Comparison of ENCODE assay signal across 25 mouse cellular contexts in genomic region chr11:4471251-4471650, GRCm38 (mm10). TPM values are rescaled to one million over a fixed set of nuclear protein-coding genes. Genes with fewer than 3 reads are reported as not detected.
"Had no signal": no experiment of that assay in that cellular context is flagged by ENCODE, and none has a peak within 500 bp of the region (broad histone marks: within the 10 kb centered on the region; RNA-seq: fewer than 3 reads in every experiment).

No protein-coding gene starts in this region.

- H3K4me2 ChIP-seq: limb, embryonic 13.5 days; liver, embryonic 12.5 days; liver, embryonic 15.5 days; lung, embryonic 15.5 days; midbrain, embryonic 11.5 days; neural tube, embryonic 13.5 days had no signal

- H3K4me3 ChIP-seq: layer of hippocampus, adult 2 months; limb, embryonic 10.5 days; limb, embryonic 13.5 days; liver, embryonic 12.5 days; liver, embryonic 15.5 days; lung, embryonic 15.5 days; neural tube, embryonic 13.5 days had no signal

- ATAC-seq: inflammation-experienced regulatory T-cells, adult 6 months; intestine, embryonic 16.5 days; liver, embryonic 12.5 days had no signal

- H3K27me3 ChIP-seq: limb, embryonic 13.5 days; liver, embryonic 12.5 days; liver, embryonic 15.5 days; lung, embryonic 15.5 days had no signal

- H3K9me3 ChIP-seq: limb, embryonic 10.5 days; limb, embryonic 13.5 days; liver, embryonic 12.5 days; liver, embryonic 15.5 days; lung, embryonic 15.5 days; neural tube, embryonic 13.5 days had no signal

- H3K27ac ChIP-seq: layer of hippocampus, adult 2 months; limb, embryonic 10.5 days; limb, embryonic 13.5 days; liver, embryonic 12.5 days; liver, embryonic 15.5 days; lung, embryonic 15.5 days; stomach, postnatal 0 days had no signal

- H3K36me3 ChIP-seq: limb, embryonic 10.5 days; liver, embryonic 12.5 days; liver, embryonic 15.5 days; lung, embryonic 15.5 days; neural tube, embryonic 13.5 days had no signal

- H3K9ac ChIP-seq: limb, embryonic 13.5 days; liver, embryonic 12.5 days; liver, embryonic 15.5 days; lung, embryonic 15.5 days; neural tube, embryonic 13.5 days had no signal

- DNase-seq: kidney, postnatal 14 days; layer of hippocampus, adult 9-11 months; liver; lung, adult 18-20 months; lung, postnatal 10 days; lung, postnatal 36 days; midbrain, embryonic 14.5 days; right cerebral cortex, postnatal 4 days; thymus, adult 2 months; thymus, postnatal 14 days; thymus, postnatal 4 days had no signal

- H3K4me1 ChIP-seq: liver, embryonic 12.5 days; liver, embryonic 15.5 days; lung, embryonic 15.5 days had no signal

RNA-seq across cellular contexts. Expression of gene Hormad2, which starts 30.3 kb away (rescaled TPM):
- total RNA-seq: layer of hippocampus, adult 2 months; left cerebral cortex, adult 18-20 months; left cerebral cortex, postnatal 25 days; midbrain, postnatal 0 days had no signal
